Mouse (Mus musculus) cerebellum, adult 11 months (tissue): Measurements from ENCODE around the gene Dph5.
"Not testable (repeated sequence)": the region's sequence is repeated elsewhere in the genome, so short reads cannot be mapped to it uniquely, and the experiment has no call there.

Experiments used
- DNase-seq: peaks from one replicate; pipeline ENCODE4 v3.0.0; 2022

The Dph5 gene

GRCm38 (mm10) chr3:115887427-115888309 lies at the start of gene Dph5:
Gene Dph5, plus strand, starts transcription at chr3:115887837.
- peak; percentile 87 for DNase-seq

DNA sequence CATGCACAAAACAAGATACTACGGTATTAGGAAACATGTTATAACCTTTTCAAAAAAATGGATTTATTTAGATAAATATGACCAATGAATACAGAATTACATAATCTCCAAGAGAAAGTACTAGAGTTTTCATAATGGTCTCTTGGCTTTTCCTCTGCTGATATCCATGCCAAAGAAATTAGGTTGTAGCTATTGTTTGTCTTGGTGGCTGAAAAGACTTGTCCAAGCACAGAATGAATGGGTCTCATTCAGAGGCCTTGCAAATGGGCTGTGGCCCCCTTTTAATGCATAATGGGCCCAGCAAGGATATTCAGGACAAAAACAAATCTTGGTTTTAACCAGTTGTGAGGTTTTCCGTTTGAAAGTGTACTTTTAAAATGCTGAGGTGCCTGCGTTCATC lies 43.1 kb upstream of the Dph5 start:
- DNase-seq, result no peak

DNA sequence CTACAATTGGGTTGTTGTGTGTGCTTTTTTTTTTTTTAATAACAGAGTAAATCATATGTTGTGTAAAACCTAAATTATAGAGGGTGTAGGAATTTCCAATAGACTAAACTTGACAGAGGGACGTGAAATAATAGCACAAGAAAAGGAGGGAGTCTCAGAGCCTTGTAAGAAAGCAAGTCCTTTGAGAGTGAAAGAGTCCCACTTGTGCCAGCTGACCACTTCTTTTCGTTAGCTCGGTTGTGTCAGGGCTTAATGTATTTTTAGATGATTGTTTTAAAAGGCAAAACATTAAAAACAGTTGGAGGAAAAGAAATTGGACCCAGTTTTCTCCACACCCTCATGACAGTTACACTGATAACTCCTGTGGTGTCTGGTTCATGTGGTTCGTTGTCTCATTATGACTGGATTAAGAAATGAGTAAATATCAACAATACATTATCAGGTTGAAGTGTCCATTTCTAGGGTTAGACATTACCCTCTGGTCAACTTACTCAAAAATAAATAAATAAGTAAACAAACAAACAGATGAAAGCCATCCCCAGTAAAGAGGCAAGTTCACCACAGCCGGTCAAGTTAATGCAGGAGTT lies 42.5 kb upstream of the Dph5 start:
- no peak for DNase-seq

GRCm38 (mm10) chr3:115845724-115846123 lies 41.9 kb upstream of the Dph5 start:
- no peak for DNase-seq

DNA sequence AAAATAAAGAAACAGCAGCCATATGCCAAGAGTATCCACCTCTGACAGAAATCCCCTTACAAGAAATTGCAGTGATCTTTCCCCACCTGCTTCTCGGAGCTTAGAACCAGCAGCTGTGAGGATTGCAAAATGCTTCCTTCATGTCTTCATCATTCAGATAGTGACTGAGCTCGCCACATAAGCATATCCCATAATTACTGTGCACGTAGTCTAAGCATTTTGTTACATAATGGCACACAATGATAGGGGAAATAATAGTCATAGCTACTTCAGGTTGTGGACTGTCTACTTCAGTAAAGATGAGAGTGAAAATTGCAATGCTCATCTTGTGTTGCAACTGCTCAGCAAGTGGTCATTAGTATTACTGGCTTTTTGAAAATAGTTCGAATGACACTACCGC lies 41.5 kb upstream of the Dph5 start:
- no peak for DNase-seq

GRCm38 (mm10) chr3:115848686-115849480 lies 38.8 kb upstream of the Dph5 start:
- DNase-seq, result no peak

- DNase-seq, result no peak
Measured at GRCm38 (mm10) chr3:115850946-115851345, 36.7 kb upstream of the Dph5 start.

- DNase-seq, result no peak
Measured at GRCm38 (mm10) chr3:115854672-115855191, 32.9 kb upstream of the Dph5 start.

DNA sequence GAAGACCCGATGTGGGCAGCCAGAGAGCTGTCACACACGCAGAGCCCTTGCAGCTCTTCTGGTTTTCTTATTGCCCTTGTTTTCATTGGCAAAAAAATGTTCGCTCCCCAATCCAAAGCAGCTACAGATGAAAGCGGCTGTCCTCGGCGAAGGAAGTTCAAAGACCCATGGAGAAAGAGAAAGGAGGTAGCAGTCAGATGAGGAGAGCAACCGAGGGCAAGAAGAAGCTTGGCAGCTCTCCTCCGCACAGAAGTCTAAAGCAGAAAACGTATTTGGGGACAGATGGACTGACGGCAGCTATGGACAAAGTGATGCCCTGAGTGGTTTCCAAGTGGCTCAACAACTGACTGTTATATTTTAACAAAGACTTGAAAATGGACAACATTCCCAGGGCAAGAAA lies 32.1 kb upstream of the Dph5 start:
- DNase-seq, result no peak

DNA sequence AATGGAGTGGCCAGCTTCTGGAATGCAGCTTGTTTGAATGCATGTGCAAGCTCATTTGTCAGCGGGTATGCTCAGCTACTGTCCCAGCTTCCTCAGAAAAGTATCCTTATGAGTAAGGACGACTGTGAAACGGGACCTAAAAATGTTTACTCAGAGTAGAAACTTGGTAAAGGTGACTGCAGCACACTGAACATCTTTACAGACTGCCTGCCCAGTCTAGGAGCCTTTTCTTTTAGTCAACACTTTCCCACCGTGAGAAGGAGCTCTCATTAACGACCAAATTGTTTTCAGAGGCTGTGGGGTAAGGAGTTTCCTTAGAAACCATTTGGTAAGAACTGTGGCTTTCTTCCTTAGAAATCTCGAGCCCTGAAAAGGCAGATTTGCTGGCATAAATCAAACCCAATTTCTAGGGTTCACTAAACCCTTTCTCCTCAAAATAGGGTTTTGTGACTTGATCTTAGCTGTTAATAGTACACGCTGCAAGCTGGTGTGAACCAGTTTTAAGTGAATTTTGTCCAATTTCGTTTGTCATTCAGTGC lies 31.1 kb upstream of the Dph5 start:
- DNase-seq, result no peak

GRCm38 (mm10) chr3:115857436-115857835 lies 30.2 kb upstream of the Dph5 start:
- no peak for DNase-seq

GRCm38 (mm10) chr3:115858822-115859221 lies 28.8 kb upstream of the Dph5 start:
- no peak for DNase-seq

DNA sequence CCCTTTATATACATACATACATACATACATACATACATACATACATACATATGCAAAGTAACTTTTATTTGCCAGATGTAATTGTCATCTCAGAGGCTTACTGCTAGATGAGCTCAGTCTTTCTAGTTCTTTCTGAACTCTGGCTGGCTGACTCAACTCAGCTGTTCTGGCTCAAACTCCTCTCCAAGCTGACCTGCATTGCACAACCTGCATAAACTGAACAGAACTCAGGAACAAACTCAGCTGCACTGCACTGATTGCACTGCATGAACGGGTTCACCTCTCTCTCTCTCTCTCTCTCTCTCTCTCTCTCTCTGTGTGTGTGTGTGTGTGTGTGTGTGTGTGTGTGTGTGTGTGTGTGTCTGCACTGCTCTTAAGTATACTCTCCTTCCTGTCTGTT lies 26.9 kb upstream of the Dph5 start:
- not testable (repeated sequence) for DNase-seq

GRCm38 (mm10) chr3:115863487-115863886 lies 24.1 kb upstream of the Dph5 start:
- DNase-seq, result no peak

GRCm38 (mm10) chr3:115867150-115867549 lies 20.5 kb upstream of the Dph5 start:
- DNase-seq, result no peak

DNA sequence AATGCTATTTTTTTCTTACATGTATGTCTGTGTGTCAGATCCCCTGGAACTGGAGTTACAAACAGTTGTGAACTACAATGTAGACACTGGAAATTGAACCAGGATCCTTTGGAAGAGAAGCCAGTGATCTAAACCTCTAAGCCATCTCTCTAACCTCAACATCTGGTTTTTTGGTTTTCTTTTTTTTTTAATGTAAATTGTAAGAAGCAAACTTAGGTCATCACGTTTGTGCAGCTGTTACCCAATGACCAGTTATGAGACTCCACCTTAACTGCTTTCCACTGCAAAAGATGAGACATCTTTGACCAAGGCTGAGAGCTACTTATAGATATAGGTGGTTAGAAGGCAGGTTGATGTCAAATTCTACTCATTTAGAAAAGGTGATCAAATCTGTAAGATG lies 19.7 kb upstream of the Dph5 start:
- DNase-seq, result no peak

- DNase-seq, result no peak
Measured at GRCm38 (mm10) chr3:115869360-115869759, 18.3 kb upstream of the Dph5 start.

GRCm38 (mm10) chr3:115875551-115875950 lies 12.1 kb upstream of the Dph5 start:
- no peak for DNase-seq

DNA sequence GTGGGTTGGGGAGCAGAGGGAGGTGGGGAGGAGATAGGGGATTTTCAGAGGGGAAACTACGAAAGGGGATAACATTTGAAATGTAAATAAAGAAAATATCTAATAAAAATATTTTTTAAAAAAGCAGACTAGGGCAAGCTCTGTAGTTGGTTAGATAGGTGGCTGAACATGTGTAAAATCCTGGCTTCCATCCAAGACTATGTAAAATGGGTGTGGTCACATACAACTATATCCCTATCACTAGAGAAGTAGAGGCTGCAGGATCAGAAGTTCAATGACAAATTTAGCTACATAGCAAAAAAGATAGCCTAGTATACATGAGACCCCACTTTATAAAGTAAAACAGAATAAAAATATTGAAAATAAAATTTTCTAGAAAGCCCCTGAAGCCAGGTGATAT lies 10.5 kb upstream of the Dph5 start:
- DNase-seq, result no peak

- DNase-seq, result no peak
Measured at GRCm38 (mm10) chr3:115884086-115884485, 3.6 kb upstream of the Dph5 start.

- DNase-seq, result no peak
Measured at GRCm38 (mm10) chr3:115888310-115889106, 871 bp downstream of the Dph5 start.

DNA sequence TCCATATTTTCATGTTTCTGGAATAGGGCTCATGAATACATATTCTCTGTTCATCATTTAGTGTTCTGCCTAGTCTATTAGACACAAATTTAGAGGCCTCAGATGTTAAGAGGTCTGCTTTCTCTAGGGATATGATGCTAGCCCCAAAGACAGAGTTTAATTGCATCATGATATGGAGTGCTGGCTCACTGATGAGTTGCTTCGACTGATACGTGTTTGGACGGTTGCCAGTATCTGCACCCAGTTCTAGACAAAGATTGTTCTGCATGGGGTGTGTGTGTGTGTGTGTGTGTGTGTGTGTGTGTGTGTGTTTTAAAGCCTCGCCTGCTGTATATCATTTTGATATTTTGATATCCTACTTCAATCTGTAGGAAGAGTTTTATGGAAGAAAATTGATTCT lies 4.7 kb downstream of the Dph5 start:
- DNase-seq, result no peak
